ENCODE assay signal across 8 mouse cellular contexts in the genomic region with DNA sequence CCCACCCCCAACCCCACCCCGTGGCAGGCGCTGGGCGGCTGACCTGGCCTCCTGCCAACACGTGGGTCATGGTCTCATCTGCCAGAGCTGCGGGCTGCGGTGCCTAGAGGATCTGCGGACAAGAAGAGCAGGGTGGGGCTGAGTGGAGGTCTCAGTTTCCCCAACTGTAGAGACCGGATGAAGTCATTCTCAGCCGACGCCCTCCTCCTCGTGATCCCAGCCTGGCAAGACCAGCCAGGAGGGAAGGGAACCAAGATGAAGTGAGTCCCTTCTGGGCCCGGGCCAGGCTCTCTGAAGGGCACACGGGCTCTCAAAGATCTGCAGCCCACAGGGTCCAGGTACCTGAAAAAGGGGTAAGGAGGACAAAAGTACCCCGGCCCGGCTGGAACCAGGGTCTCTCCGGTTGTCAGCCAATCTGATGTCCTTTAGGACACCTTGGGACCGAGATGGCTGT. TPM values are rescaled to one million over a fixed set of nuclear protein-coding genes. Genes with fewer than 3 reads are reported as not detected.
DNase-seq lines count a peak whose midpoint lies in the region; ATAC-seq and TF ChIP-seq lines count a peak whose summit lies in the region.

No protein-coding gene starts in this region.

- peaks cover 100% of the 10 kb centered on the region for H3K27me3 ChIP-seq in heart, embryonic 10.5 days (ENCODE audit: insufficient read depth, poor library complexity, severe bottlenecking)
- peaks cover 83% of the 10 kb centered on the region for H3K27me3 ChIP-seq in liver, embryonic 13.5 days

- no peaks in the 10 kb centered on the region for H3K9me3 ChIP-seq in heart, embryonic 10.5 days
- no peaks in the 10 kb centered on the region for H3K9me3 ChIP-seq in liver, embryonic 13.5 days (replicated peaks)

- peaks cover 59% of the 10 kb centered on the region for H3K4me1 ChIP-seq in heart, embryonic 10.5 days
- peaks cover 79% of the 10 kb centered on the region for H3K4me1 ChIP-seq in liver, embryonic 13.5 days (replicated peaks)

- peak overlapping the region; percentile 66 for H3K9ac ChIP-seq in liver, embryonic 13.5 days

- intact Hi-C loops in gastrocnemius, adult 2 months (cut with DNase I), result no loop called here

- H3K27ac ChIP-seq in gastrocnemius, adult 2 months, result peak overlapping the region; percentile 88
- H3K27ac ChIP-seq in heart, embryonic 10.5 days, result no peak overlapping the region
- H3K27ac ChIP-seq in liver, embryonic 13.5 days, result no peak overlapping the region

- 9% methylated on average over 17 of the region's 17 CpGs for WGBS in heart, embryonic 10.5 days
- WGBS in liver, embryonic 13.5 days (ENCODE audit: insufficient replicate concordance), result 18% methylated on average over 17 of the region's 17 CpGs

- peak overlapping the region; percentile 78 for H3K4me2 ChIP-seq in liver, embryonic 13.5 days

- H3K4me3 ChIP-seq in gastrocnemius, adult 2 months, result peak overlapping the region; percentile 72
- H3K4me3 ChIP-seq in heart, embryonic 10.5 days, result peak overlapping the region; percentile 55
- peak overlapping the region; percentile 57 for H3K4me3 ChIP-seq in liver, embryonic 13.5 days (replicated peaks)

- no peak for TF ChIP-seq CTCF in gastrocnemius, adult 2 months (IDR thresholded peaks at IDR 0.05)

- H3K36me3 ChIP-seq in heart, embryonic 10.5 days, result no peaks in the 10 kb centered on the region
- no peaks in the 10 kb centered on the region for H3K36me3 ChIP-seq in liver, embryonic 13.5 days

- DNase-seq in gastrocnemius, adult 2 months, result peak; percentile 77
- no peak for DNase-seq in gastrocnemius, postnatal 25 days
- DNase-seq in 3T3-L1 (ENCODE audit: low read depth, low spot score), result peak; percentile 54
- DNase-seq in heart, embryonic 10.5 days (ENCODE audit: low spot score), result no peak
- DNase-seq in liver, embryonic 13.5 days, result no peak
- DNase-seq in layer of hippocampus, adult 9-10 months (ENCODE audit: low spot score), result no peak
- DNase-seq in spleen, postnatal 10 days (ENCODE audit: low spot score in 2 of 2), result no peak
- no peak for DNase-seq in layer of hippocampus, adult 9-11 months

- ATAC-seq in liver, embryonic 13.5 days (ENCODE audit: low read depth), result no peak

RNA-seq across cellular contexts. Expression of gene Adamtsl5, which starts 0.7 kb away (rescaled TPM):
- 10 to 100 TPM; 26.2 to 43.3 TPM for total RNA-seq in gastrocnemius, adult 2 months (2021)
- 10 to 100 TPM; 38.8 to 70.8 TPM for total RNA-seq in gastrocnemius, postnatal 25 days (2021)
- polyA plus RNA-seq in heart, embryonic 10.5 days (2016; fragmentation: Nextera tagmentation; extraction: Ambion mirVana), result 1.3 and 1.9 TPM in 2 replicates
- polyA plus RNA-seq in liver, embryonic 13.5 days (2015; fragmentation: Nextera tagmentation; extraction: Ambion mirVana), result 1.8 and 2.5 TPM in 2 replicates

RNA-seq across cellular contexts. Expression of gene Plk5, which starts 8.7 kb away (rescaled TPM):
- under 1 TPM; 0.10 to 0.45 TPM for total RNA-seq in gastrocnemius, adult 2 months (2021)
- under 1 TPM; 0.13 TPM for total RNA-seq in gastrocnemius, postnatal 25 days (2021)
- polyA plus RNA-seq in heart, embryonic 10.5 days (2016; fragmentation: Nextera tagmentation; extraction: Ambion mirVana), result 0.16 TPM in 1 of 2 replicates, not detected in the other
- 0.12 TPM in 1 of 2 replicates, not detected in the other for polyA plus RNA-seq in liver, embryonic 13.5 days (2015; fragmentation: Nextera tagmentation; extraction: Ambion mirVana)

RNA-seq across cellular contexts. Expression of gene Reep6, which starts 17.8 kb away (rescaled TPM):
- total RNA-seq in gastrocnemius, adult 2 months (2021), result 1 to 10 TPM; 1.5 to 2.5 TPM
- 1 to 10 TPM; 1.1 to 2.8 TPM for total RNA-seq in gastrocnemius, postnatal 25 days (2021)
- 7.1 and 18.3 TPM in 2 replicates for polyA plus RNA-seq in heart, embryonic 10.5 days (2016; fragmentation: Nextera tagmentation; extraction: Ambion mirVana)
- 50.9 and 65.0 TPM in 2 replicates for polyA plus RNA-seq in liver, embryonic 13.5 days (2015; fragmentation: Nextera tagmentation; extraction: Ambion mirVana)

RNA-seq across cellular contexts. Expression of gene Pcsk4, which starts 18.2 kb away (rescaled TPM):
- total RNA-seq in gastrocnemius, adult 2 months (2021), result 1 to 10 TPM in 1 of 2 experiments, under 1 TPM in 1; 0.84 to 1.0 TPM
- 1 to 10 TPM in 1 of 2 experiments, under 1 TPM in 1; 0.84 to 1.1 TPM for total RNA-seq in gastrocnemius, postnatal 25 days (2021)
- 1.6 and 4.0 TPM in 2 replicates for polyA plus RNA-seq in heart, embryonic 10.5 days (2016; fragmentation: Nextera tagmentation; extraction: Ambion mirVana)
- polyA plus RNA-seq in liver, embryonic 13.5 days (2015; fragmentation: Nextera tagmentation; extraction: Ambion mirVana), result 5.3 TPM in 2 replicates

RNA-seq across cellular contexts. Expression of gene 2310011J03Rik, which starts 27.2 kb away (rescaled TPM):
- 1 to 10 TPM; 5.7 to 8.1 TPM for total RNA-seq in gastrocnemius, adult 2 months (2021)
- total RNA-seq in gastrocnemius, postnatal 25 days (2021), result 1 to 10 TPM; 6.5 to 7.0 TPM
- 41.3 and 46.8 TPM in 2 replicates for polyA plus RNA-seq in heart, embryonic 10.5 days (2016; fragmentation: Nextera tagmentation; extraction: Ambion mirVana)
- 42.3 and 43.7 TPM in 2 replicates for polyA plus RNA-seq in liver, embryonic 13.5 days (2015; fragmentation: Nextera tagmentation; extraction: Ambion mirVana)

Comparison
In these comparisons a context has a peak if more than half of its experiments do, and no peak if none do; other contexts are left out.
1. DNase-seq: peak in gastrocnemius, adult 2 months (single experiment) and 3T3-L1 (single experiment); none in gastrocnemius, postnatal 25 days (single experiment), heart, embryonic 10.5 days (single experiment), liver, embryonic 13.5 days (single experiment), layer of hippocampus, adult 9-10 months (single experiment), spleen, postnatal 10 days (0 of 2) and layer of hippocampus, adult 9-11 months (single experiment).
2. Peak in every context shown above with its lines, with median percentiles within 50 percentile points of each other: H3K4me3 ChIP-seq.